Mouse (Mus musculus): ENCODE data around the gene Dock6.

DNA sequence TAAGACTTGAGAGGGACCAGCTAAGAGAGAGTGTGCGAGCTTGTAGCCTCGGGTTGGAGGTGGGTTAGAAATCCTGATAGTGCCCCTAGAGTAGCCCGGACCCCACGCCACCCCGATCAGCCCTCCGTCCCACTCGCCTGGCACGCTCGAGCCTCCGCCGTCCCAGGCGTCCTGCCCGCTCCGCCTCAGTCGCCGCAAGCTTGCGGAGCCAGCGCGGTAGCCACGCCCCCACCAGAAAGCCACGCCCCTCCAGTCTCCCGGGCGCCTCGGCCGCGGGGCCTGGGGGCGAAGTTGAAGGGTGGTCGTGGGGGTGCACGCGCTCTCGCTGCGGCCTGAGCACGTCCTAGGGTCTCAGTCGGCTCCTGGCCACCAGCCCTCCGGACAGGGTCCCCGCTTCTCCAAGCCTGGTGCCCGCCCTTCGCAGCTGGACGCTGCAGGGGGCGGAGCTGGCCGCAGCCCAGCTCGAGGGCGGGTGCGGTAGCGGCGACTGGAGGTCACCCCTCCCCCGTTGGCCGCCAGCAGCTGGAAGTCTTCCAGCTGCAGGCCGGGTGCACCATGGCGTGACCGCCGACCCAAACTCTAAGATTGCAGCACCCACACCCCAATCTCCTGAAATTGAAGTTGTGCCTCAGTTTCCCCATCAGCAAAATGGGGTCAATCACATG, 54.0 kb downstream of the Dock6 start, which contains the start of gene Kank2:
- no peak for TF ChIP-seq POLR2AphosphoS2 (IDR thresholded peaks at IDR 0.05; ENCODE audit: low read length)
- TF ChIP-seq CTCF (IDR thresholded peaks at IDR 0.05 in 2 of 3, conservative IDR thresholded peaks at IDR 0.05 in 1 of 3; ENCODE audit: control insufficient read depth in 1 of 3, insufficient read depth in 1 of 3, low read depth in 2 of 3, low read length in 3 of 3, poor library complexity in 1 of 3, severe bottlenecking in 1 of 3) = no peak
- no peak for TF ChIP-seq CHD1 (IDR thresholded peaks at IDR 0.05; ENCODE audit: low read depth, low read length)
- no peak for TF ChIP-seq ZKSCAN1 (IDR thresholded peaks at IDR 0.05; ENCODE audit: low read depth, low read length)
